Mouse (Mus musculus) thymus, adult 2 months (tissue): ENCODE data around the gene Zfp526. TPM values are rescaled to one million over a fixed set of nuclear protein-coding genes. Genes with fewer than 3 reads are reported as not detected.

ENCODE experiments used
- DNase-seq: peaks from one replicate; pipeline ENCODE4 v3.0.0; 2021
- H3K27ac ChIP-seq: fragments of 200-500 bp; 2 replicates; pipeline ENCODE4 v1.5.1; 2012; ENCODE audit warnings: low read length, control low read depth; ENCODE audit not compliant: control insufficient read depth, insufficient read depth
- H3K27me3 ChIP-seq: fragments of 200-500 bp; 2 replicates; pipeline ENCODE4 v1.6.1; 2012; ENCODE audit warnings: mild to moderate bottlenecking, low read length, moderate library complexity, mixed read lengths; ENCODE audit not compliant: control insufficient read depth, insufficient read depth
- H3K36me3 ChIP-seq: fragments of 200-500 bp; 2 replicates; pipeline ENCODE4 v1.6.1; 2012; ENCODE audit warnings: mild to moderate bottlenecking, low read length, moderate library complexity; ENCODE audit not compliant: control insufficient read depth, insufficient read depth
- H3K4me1 ChIP-seq: fragments of 200-500 bp; replicated peaks from 2 replicates; pipeline ENCODE4 v1.6.1; 2012; ENCODE audit warnings: low read length; ENCODE audit not compliant: control insufficient read depth, insufficient read depth
- H3K4me3 ChIP-seq: fragments of 200-500 bp; 2 replicates; pipeline ENCODE4 v1.5.1; 2012; ENCODE audit warnings: mild to moderate bottlenecking, low read length, control low read depth, moderate library complexity; ENCODE audit not compliant: control insufficient read depth, insufficient read depth
- CTCF ChIP-seq: fragments of 200-500 bp; IDR thresholded peaks from 2 replicates; pipeline ENCODE4 v1.5.1; 2012; ENCODE audit warnings: mild to moderate bottlenecking, control low read depth, low read length, moderate library complexity, borderline replicate concordance; ENCODE audit not compliant: control insufficient read depth, poor library complexity, insufficient read depth; ENCODE audit errors: extremely low read depth
- POLR2A ChIP-seq: fragments of 200-500 bp; IDR thresholded peaks from 2 replicates; pipeline ENCODE4 v1.6.1; 2012; ENCODE audit warnings: mild to moderate bottlenecking, low read length, control low read depth, moderate library complexity; ENCODE audit not compliant: control insufficient read depth, poor library complexity, insufficient read depth; ENCODE audit errors: extremely low read depth
- whole genome bisulfite sequencing: fragments of 180-500 bp; shearing (Covaris S2); methylation state at CpG from one replicate; pipeline ENCODE4 v1.1.7; 2018; 5-methylcytosine and 5-hydroxymethylcytosine counted together
- polyA plus RNA-seq: library from polyadenylated mRNA; depleted of rRNA; stranded (reverse); fragments of >200 nt; gene quantifications from 2 replicates; pipeline ENCODE4 v1.2.3, GENCODE M21; 2012

The Zfp526 gene
- polyA plus RNA-seq, 1 experiment = 38.2 TPM

GRCm38 (mm10) chr7:25238829-25239623, 17.8 kb downstream of the Zfp526 start:
- no peaks in the 10 kb centered on the region for H3K36me3 ChIP-seq
- TF ChIP-seq CTCF (peak; percentile 63; the same call in 1 of the 2 replicates), POLR2A (peak; percentile 55; the same call in 1 of the 2 replicates)
- H3K27me3 ChIP-seq = no peaks in the 10 kb centered on the region
- DNase-seq = peak; percentile 84
- 2% methylated on average over 30 of the region's 30 CpGs for WGBS
- H3K4me1 ChIP-seq = peaks cover 23% of the 10 kb centered on the region
- peak overlapping the region; percentile 32 for H3K4me3 ChIP-seq
- peak overlapping the region; percentile 59 for H3K27ac ChIP-seq

GRCm38 (mm10) chr7:25240631-25241030, 19.4 kb downstream of the Zfp526 start:
- H3K4me3 ChIP-seq = no peak overlapping the region
- no peaks in the 10 kb centered on the region for H3K36me3 ChIP-seq
- peaks cover 8% of the 10 kb centered on the region for H3K4me1 ChIP-seq
- no peak for DNase-seq
- no peak overlapping the region for H3K27ac ChIP-seq
- no peaks in the 10 kb centered on the region for H3K27me3 ChIP-seq
- no peak for TF ChIP-seq POLR2A
- no peak for TF ChIP-seq CTCF
- 93% methylated on average over 7 of the region's 7 CpGs for WGBS

GRCm38 (mm10) chr7:25241062-25241461, 19.8 kb downstream of the Zfp526 start:
- Histone ChIP-seq H3K4me3 (no peak overlapping the region), H3K36me3 (no peaks in the 10 kb centered on the region), H3K27ac (no peak overlapping the region), H3K4me1 (peaks cover 5% of the 10 kb centered on the region), H3K27me3 (no peaks in the 10 kb centered on the region)
- no peak for DNase-seq
- TF ChIP-seq POLR2A = no peak
- TF ChIP-seq CTCF = no peak
- WGBS = 65% methylated on average over 2 of the region's 2 CpGs

DNA sequence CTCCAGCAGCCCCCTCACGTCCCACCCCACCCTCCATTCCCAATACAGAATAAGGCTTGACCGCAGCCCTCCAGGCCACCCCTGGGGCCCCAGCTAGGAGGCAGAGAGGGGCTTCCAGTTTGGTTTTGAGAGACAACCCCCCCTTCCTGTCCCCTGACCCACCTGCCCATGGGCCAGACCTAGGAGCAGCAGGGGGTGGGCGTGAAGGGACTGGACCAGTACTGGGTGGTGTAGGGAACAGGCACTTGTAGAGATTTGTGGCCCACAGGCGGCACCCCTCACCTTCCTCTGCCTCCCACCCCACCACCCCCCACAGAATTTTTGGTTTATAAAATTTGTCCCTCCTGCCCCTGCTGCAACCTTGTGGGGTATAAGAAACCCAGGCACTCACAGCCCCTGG, 22.1 kb downstream of the Zfp526 start:
- DNase-seq = no peak
- Histone ChIP-seq H3K4me3 (no peak overlapping the region), H3K36me3 (no peaks in the 10 kb centered on the region), H3K4me1 (peaks cover 25% of the 10 kb centered on the region), H3K27me3 (no peaks in the 10 kb centered on the region), H3K27ac (no peak overlapping the region)
- TF ChIP-seq CTCF = no peak
- WGBS = 93% methylated on average over 4 of the region's 4 CpGs

DNA sequence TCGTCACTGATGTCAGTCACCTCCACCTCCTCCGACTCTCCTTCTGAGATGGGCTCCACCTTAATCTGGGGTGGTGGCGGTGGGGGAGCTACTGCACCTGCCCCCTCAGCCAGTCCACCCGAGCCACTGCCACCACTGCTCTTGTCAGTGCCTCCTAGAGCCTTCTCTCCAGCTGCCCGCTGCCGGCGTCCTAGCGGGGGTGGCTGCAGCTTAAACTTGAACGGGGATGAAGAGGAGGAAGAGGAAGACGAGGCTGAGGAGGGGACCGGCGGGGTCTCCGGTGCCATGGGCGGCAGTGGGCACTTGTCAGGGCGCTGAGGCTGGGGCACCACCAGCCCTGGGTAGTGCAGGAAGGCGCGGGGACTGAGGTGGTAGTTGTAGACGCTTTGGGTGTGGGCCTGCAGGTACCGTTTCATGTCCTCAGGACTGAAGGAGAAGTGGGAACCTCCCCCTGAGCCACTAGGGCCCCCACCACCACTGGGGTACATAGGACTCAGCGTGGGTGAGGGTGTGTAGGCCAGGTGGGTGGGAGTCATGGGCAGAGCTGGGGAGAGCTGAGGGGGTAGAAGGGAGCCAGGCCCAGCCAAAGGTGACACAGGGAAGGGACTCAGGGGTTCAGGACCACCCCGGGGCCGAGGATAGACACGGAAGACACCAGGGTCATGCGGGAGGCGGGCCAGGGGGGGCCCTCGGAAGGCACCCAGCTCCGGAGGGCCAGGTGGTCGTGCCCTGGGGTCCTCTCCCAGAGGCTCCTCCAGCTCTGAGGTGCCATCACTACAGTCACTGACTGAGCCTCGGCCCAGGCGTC, 23.5 kb downstream of the Zfp526 start:
- H3K4me1 ChIP-seq = peaks cover 30% of the 10 kb centered on the region

GRCm38 (mm10) chr7:25246079-25246758, 25.0 kb downstream of the Zfp526 start:
- H3K4me1 ChIP-seq = peaks cover 34% of the 10 kb centered on the region
- no peak overlapping the region for H3K4me3 ChIP-seq
- no peaks in the 10 kb centered on the region for H3K36me3 ChIP-seq
- no peaks in the 10 kb centered on the region for H3K27me3 ChIP-seq
- TF ChIP-seq CTCF (no peak), POLR2A (no peak)
- 53% methylated on average over 20 of the region's 20 CpGs for WGBS
- no peak for DNase-seq
- no peak overlapping the region for H3K27ac ChIP-seq

More for the DNA sequence above, 23.5 kb downstream of the Zfp526 start:
- no peak for TF ChIP-seq CTCF
- TF ChIP-seq POLR2A = no peak
- Histone ChIP-seq H3K27ac (no peak overlapping the region), H3K4me3 (no peak overlapping the region), H3K27me3 (no peaks in the 10 kb centered on the region), H3K36me3 (no peaks in the 10 kb centered on the region)
- WGBS = 96% methylated on average over 30 of the region's 30 CpGs
- no peak for DNase-seq
